Mouse (Mus musculus): ENCODE measurements at regions not wholly inside any gene's neighbourhood (a gene's known extent, or its start where the extent isn't known, plus 50 kb on each side); places are given as distances from the start of the nearest gene placed in this dataset.

DNA sequence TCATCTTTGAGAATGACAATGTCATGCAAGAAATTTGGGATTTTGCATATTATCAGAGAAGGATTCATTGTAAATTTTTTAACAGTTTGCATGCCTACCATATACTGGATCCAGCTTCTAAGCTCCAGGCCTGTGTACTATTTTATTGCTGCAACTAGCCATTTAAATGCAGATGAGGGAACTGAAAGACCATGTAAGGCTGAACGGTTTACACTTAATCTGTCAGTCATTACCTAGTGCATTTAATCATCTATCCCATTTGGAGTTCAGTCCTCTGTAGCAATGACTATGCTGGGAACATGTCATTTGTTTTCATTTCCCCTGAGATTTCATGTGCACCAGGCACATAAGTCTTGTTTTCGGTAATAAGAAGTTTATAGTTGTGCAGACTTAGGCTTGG, 631.8 kb upstream of the Gm21961 start:
- intact Hi-C loops (cut with DNase I): no loop called here
- H3K4me1 ChIP-seq (ENCODE audit: control insufficient read depth, insufficient read depth, low read length): no peaks in the 10 kb centered on the region

DNA sequence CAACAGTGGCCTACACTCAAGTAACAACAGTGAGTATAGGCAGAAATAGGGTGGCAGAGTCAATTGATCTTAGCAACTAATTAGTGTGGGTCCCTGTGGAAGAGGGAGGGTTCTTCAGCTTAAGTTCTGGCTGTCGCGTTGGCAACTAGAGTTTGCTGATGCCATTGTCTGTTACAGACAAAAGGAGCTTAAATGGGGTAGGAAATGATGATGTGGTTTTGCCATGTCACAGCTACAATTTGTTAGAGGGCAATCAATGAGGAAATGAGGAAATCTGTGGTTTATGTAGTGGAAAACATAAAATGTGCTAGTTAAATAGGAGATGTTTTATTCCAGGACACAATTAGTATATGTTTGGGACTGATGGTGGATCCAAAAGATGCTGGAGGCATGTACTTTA, 624.8 kb upstream of the Gm21961 start:
- intact Hi-C loops (cut with DNase I): loop anchor here (5.0 to 10.0 kb wide), 2 partner anchors 875 to 952 kb away; no protein-coding TSS in a partner anchor
- 56% methylated on average over 2 of the region's 2 CpGs for WGBS
- DNase-seq: no peak
- Histone ChIP-seq H3K4me1 (ENCODE audit: control insufficient read depth, insufficient read depth, low read length) (no peaks in the 10 kb centered on the region), H3K4me3 (no peak overlapping the region), H3K79me2 (replicated peaks; ENCODE audit: control insufficient read depth, insufficient read depth, low read length) (no peaks in the 10 kb centered on the region), H3K27me3 (ENCODE audit: control insufficient read depth, insufficient read depth, low read length) (no peaks in the 10 kb centered on the region), H3K9ac (ENCODE audit: low read depth, low read length) (no peak overlapping the region), H3K36me3 (ENCODE audit: control insufficient read depth, insufficient read depth, low read length) (no peaks in the 10 kb centered on the region), H3K27ac (no peak overlapping the region)
- TF ChIP-seq POLR2A (IDR thresholded peaks at IDR 0.05; ENCODE audit: insufficient read depth, low read depth, low read length) (no peak), EP300 (IDR thresholded peaks at IDR 0.05; ENCODE audit: insufficient read depth, low read depth, low read length) (no peak), CTCF (IDR thresholded peaks at IDR 0.05) (no peak)

More for the DNA sequence above, 631.8 kb upstream of the Gm21961 start:
- H3K36me3 ChIP-seq (ENCODE audit: control insufficient read depth, insufficient read depth, low read length): no peaks in the 10 kb centered on the region
- TF ChIP-seq CTCF (IDR thresholded peaks at IDR 0.05): no peak
- no peak for TF ChIP-seq POLR2A (IDR thresholded peaks at IDR 0.05; ENCODE audit: insufficient read depth, low read depth, low read length)
- TF ChIP-seq EP300 (IDR thresholded peaks at IDR 0.05; ENCODE audit: insufficient read depth, low read depth, low read length): no peak
- H3K4me3 ChIP-seq: no peak overlapping the region
- no peaks in the 10 kb centered on the region for H3K27me3 ChIP-seq (ENCODE audit: control insufficient read depth, insufficient read depth, low read length)
- H3K79me2 ChIP-seq (replicated peaks; ENCODE audit: control insufficient read depth, insufficient read depth, low read length): no peaks in the 10 kb centered on the region
- DNase-seq: no peak
- H3K9ac ChIP-seq (ENCODE audit: low read depth, low read length): no peak overlapping the region
- no peak overlapping the region for H3K27ac ChIP-seq
- 83% methylated on average over 2 of the region's 2 CpGs for WGBS

DNA sequence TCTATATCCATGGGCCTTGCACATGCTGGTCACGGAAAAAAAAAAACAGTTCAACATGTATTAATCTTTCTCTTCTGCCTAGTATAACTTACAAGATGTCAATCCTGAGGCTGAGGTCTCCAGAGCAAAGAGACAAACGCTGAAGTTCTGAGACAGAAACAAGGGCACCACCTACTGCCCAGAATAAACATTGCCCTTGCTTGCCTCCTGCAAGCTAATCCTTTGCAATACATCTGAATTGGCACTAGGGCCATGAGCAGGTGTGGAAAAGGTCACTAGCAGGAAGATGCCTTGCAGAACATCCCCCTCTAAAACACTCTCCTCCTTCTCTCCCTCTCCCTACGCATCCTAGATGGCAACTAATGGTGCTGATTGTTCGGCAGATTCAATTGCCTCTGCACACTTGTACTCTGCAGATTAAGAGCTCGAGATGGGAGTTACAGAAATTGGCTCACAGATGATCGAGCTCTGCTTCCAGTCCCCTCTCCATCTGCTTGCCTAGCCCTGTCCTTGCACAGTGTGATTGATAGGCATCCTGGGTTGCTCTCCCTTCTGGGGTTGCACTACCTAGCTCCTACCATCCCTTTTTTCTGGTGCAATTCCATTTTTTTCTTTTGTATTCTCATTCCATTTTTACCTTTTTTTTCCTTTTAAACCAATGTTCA, 622.9 kb upstream of the Gm21961 start:
- 33% methylated on average over 6 of the region's 6 CpGs for WGBS
- no peaks in the 10 kb centered on the region for H3K4me1 ChIP-seq (ENCODE audit: control insufficient read depth, insufficient read depth, low read length)
- DNase-seq: peak; percentile 2 to 20
- H3K4me3 ChIP-seq: no peak overlapping the region
- H3K36me3 ChIP-seq (ENCODE audit: control insufficient read depth, insufficient read depth, low read length): no peaks in the 10 kb centered on the region
- TF ChIP-seq CTCF (IDR thresholded peaks at IDR 0.05): peak; percentile 69
- no peak for TF ChIP-seq POLR2A (IDR thresholded peaks at IDR 0.05; ENCODE audit: insufficient read depth, low read depth, low read length)
- no peak for TF ChIP-seq EP300 (IDR thresholded peaks at IDR 0.05; ENCODE audit: insufficient read depth, low read depth, low read length)
- no peaks in the 10 kb centered on the region for H3K79me2 ChIP-seq (replicated peaks; ENCODE audit: control insufficient read depth, insufficient read depth, low read length)
- intact Hi-C loops (cut with DNase I): loop anchor here (5.0 to 10.0 kb wide), 2 partner anchors 873 to 950 kb away; no protein-coding TSS in a partner anchor
- H3K27ac ChIP-seq: no peak overlapping the region
- no peaks in the 10 kb centered on the region for H3K27me3 ChIP-seq (ENCODE audit: control insufficient read depth, insufficient read depth, low read length)
- H3K9ac ChIP-seq (ENCODE audit: low read depth, low read length): no peak overlapping the region

DNA sequence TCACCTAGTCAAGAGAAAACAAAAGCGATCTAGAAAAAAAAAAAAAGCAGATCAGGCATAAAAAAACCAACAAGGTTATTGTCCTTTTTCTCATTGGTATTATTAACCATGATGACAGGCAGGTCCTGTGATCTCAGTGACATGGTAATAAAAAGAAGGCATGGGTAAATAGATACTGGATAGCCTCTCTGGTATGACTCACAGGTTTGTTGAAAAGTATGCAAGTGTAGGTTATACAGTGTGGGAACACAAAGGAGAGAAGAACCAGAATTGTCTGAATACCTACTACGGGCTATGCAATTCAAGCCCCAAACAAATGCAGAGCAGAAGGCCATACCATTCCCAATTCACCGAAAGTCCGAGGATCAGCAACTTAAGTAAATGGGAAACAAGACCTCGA, 617.7 kb upstream of the Gm21961 start:
- H3K27ac ChIP-seq: no peak overlapping the region
- H3K4me3 ChIP-seq: no peak overlapping the region
- no peaks in the 10 kb centered on the region for H3K4me1 ChIP-seq (ENCODE audit: control insufficient read depth, insufficient read depth, low read length)
- intact Hi-C loops (cut with DNase I): loop anchor here (10.0 kb wide), 1 partner anchor 868 kb away; no protein-coding TSS in a partner anchor
- H3K27me3 ChIP-seq (ENCODE audit: control insufficient read depth, insufficient read depth, low read length): no peaks in the 10 kb centered on the region
- TF ChIP-seq POLR2A (IDR thresholded peaks at IDR 0.05; ENCODE audit: insufficient read depth, low read depth, low read length) (no peak), EP300 (IDR thresholded peaks at IDR 0.05; ENCODE audit: insufficient read depth, low read depth, low read length) (no peak), CTCF (IDR thresholded peaks at IDR 0.05) (no peak)
- H3K79me2 ChIP-seq (replicated peaks; ENCODE audit: control insufficient read depth, insufficient read depth, low read length): no peaks in the 10 kb centered on the region
- no peak overlapping the region for H3K9ac ChIP-seq (ENCODE audit: low read depth, low read length)
- 68% methylated on average over 5 of the region's 5 CpGs for WGBS
- DNase-seq: no peak
- no peaks in the 10 kb centered on the region for H3K36me3 ChIP-seq (ENCODE audit: control insufficient read depth, insufficient read depth, low read length)

DNA sequence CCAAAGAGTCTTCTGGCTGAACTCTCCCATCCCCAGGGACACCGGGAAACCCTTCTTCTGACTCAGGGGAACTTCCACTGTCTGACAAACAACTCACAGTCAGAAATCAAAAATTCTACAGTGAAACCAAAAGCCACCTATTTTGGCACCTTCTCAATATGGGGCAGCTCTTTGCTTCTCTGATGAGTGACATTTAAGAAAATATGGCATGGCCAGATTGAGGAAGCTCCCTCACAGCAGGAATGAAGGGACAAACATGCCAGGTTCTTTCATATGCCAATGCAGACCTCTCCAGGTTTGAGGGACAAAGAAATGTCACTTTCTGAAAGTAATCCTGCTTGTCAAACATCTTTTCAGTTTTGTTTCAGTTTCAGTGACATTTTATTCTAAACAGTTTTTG, 615.8 kb upstream of the Gm21961 start:
- Histone ChIP-seq H3K27ac (no peak overlapping the region), H3K4me1 (ENCODE audit: control insufficient read depth, insufficient read depth, low read length) (no peaks in the 10 kb centered on the region), H3K36me3 (ENCODE audit: control insufficient read depth, insufficient read depth, low read length) (no peaks in the 10 kb centered on the region), H3K79me2 (replicated peaks; ENCODE audit: control insufficient read depth, insufficient read depth, low read length) (no peaks in the 10 kb centered on the region), H3K27me3 (ENCODE audit: control insufficient read depth, insufficient read depth, low read length) (no peaks in the 10 kb centered on the region), H3K9ac (ENCODE audit: low read depth, low read length) (no peak overlapping the region), H3K4me3 (no peak overlapping the region)
- DNase-seq: no peak
- TF ChIP-seq POLR2A (IDR thresholded peaks at IDR 0.05; ENCODE audit: insufficient read depth, low read depth, low read length): no peak
- no peak for TF ChIP-seq EP300 (IDR thresholded peaks at IDR 0.05; ENCODE audit: insufficient read depth, low read depth, low read length)
- no peak for TF ChIP-seq CTCF (IDR thresholded peaks at IDR 0.05)
- 53% methylated on average over 1 of the region's 1 CpGs for WGBS
- intact Hi-C loops (cut with DNase I): loop anchor here (10.0 kb wide), 1 partner anchor 866 kb away; no protein-coding TSS in a partner anchor

DNA sequence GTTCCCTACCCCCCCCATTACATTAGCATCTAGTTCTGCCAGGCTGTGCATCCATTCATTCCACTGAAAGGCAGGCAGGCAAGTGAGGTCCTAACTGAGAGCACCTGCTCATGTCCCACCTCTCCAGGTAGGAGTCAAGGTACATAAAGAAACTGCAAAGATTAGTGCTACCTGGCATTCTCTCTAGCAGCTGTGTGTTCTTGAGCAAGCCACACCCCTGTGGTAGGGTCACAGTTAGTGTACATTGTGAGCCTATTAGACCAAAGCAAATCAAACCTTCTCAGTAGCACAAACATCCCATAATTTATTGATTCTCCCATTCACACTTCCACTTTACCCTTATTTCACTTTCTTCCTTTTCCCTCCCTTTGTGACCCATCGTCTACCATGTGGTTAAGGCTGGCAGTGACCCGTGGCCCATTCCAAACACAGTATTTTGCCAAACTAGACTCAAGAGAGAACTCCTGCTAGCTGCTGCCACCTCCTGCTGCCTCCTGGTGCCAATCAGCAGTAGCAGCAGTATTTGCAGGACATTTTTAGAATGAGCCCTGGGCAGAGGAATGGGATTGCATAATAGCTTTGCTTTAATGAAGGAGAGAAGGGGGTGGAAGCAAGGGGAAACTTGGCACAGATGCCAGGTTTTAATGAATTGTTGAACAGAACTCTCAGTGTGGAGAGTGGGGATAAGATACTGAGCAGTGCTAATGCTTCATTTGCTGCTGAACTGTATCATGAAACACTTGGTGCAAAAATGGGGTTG, 578.2 kb upstream of the Gm21961 start:
- intact Hi-C loops (cut with DNase I): no loop called here
- Histone ChIP-seq H3K27ac (no peak overlapping the region), H3K27me3 (ENCODE audit: control insufficient read depth, insufficient read depth, low read length) (no peaks in the 10 kb centered on the region), H3K4me3 (no peak overlapping the region), H3K79me2 (replicated peaks; ENCODE audit: control insufficient read depth, insufficient read depth, low read length) (no peaks in the 10 kb centered on the region), H3K36me3 (ENCODE audit: control insufficient read depth, insufficient read depth, low read length) (no peaks in the 10 kb centered on the region), H3K4me1 (ENCODE audit: control insufficient read depth, insufficient read depth, low read length) (no peaks in the 10 kb centered on the region), H3K9ac (ENCODE audit: low read depth, low read length) (no peak overlapping the region)
- 54% methylated on average over 2 of the region's 2 CpGs for WGBS
- no peak for TF ChIP-seq POLR2A (IDR thresholded peaks at IDR 0.05; ENCODE audit: insufficient read depth, low read depth, low read length)
- TF ChIP-seq EP300 (IDR thresholded peaks at IDR 0.05; ENCODE audit: insufficient read depth, low read depth, low read length): no peak
- peak; percentile 18; the same call in 1 of the 2 replicates for TF ChIP-seq CTCF (IDR thresholded peaks at IDR 0.05)
- DNase-seq: peak in 1 of 2 experiments; percentile 3

All from heart, adult 2 months (tissue).